Mouse (Mus musculus) kidney, embryonic 14.5 days (tissue): ENCODE data around the gene Hs3st5. TPM values are rescaled to one million over a fixed set of nuclear protein-coding genes. Genes with fewer than 3 reads are reported as not detected.

Experiments
- ATAC-seq: fragments of 200-750 bp; cut with Nextera tagmentation; 2 replicates; pipeline ENCODE4 v1.8.0; 2017; ENCODE audit warnings: moderate number of reproducible peaks, mild to moderate bottlenecking, moderate TSS enrichment, moderate library complexity; ENCODE audit not compliant: low FRiP score, low TSS enrichment
- H3K27ac ChIP-seq: fragments of 300-500 bp; sonication (generic); 2 replicates; pipeline ENCODE4 v1.5.1; 2014; ENCODE audit warnings: low read depth, mild to moderate bottlenecking, low read length, moderate library complexity, mixed read lengths
- H3K27me3 ChIP-seq: fragments of 300-500 bp; sonication (generic); 2 replicates; pipeline ENCODE4 v1.6.1; 2014; ENCODE audit warnings: mild to moderate bottlenecking, low read length; ENCODE audit not compliant: control insufficient read depth, insufficient read depth
- H3K36me3 ChIP-seq: fragments of 300-500 bp; sonication (generic); 2 replicates; pipeline ENCODE4 v1.6.1; 2014; ENCODE audit warnings: low read length, mixed read lengths; ENCODE audit not compliant: control insufficient read depth, insufficient read depth
- H3K4me1 ChIP-seq: fragments of 300-500 bp; sonication (generic); 2 replicates; pipeline ENCODE4 v1.6.1; 2014; ENCODE audit warnings: low read length, mixed read lengths; ENCODE audit not compliant: control insufficient read depth, insufficient read depth
- H3K4me2 ChIP-seq: fragments of 300-500 bp; sonication (generic); replicated peaks from 2 replicates; pipeline ENCODE4 v1.6.1; 2014; ENCODE audit warnings: low read depth, mild to moderate bottlenecking, low read length
- H3K4me3 ChIP-seq: fragments of 300-500 bp; sonication (generic); 2 replicates; pipeline ENCODE4 v1.5.1; 2014; ENCODE audit warnings: mild to moderate bottlenecking, low read length
- H3K9ac ChIP-seq: fragments of 300-500 bp; sonication (generic); 2 replicates; pipeline ENCODE4 v1.6.1; 2014; ENCODE audit warnings: low read depth, mild to moderate bottlenecking, low read length, moderate library complexity
- H3K9me3 ChIP-seq: fragments of 300-500 bp; sonication (generic); 2 replicates; pipeline ENCODE4 v1.6.1; 2016; ENCODE audit warnings: low read length; ENCODE audit not compliant: control insufficient read depth
- WGBS: fragments of 180-500 bp; shearing (Covaris S2); extraction: QIAGEN DNeasy Blood & Tissue Kit; methylation state at CpG from one replicate; pipeline ENCODE4 v1.1.7; 2014; 5-methylcytosine and 5-hydroxymethylcytosine counted together
- polyA plus RNA-seq: library from polyadenylated mRNA; unstranded; fragments of >200 nt; fragmentation: Nextera tagmentation; extraction: Ambion mirVana; gene quantifications from 2 replicates; pipeline ENCODE4 v1.2.1, GENCODE M21; 2014

Hs3st5 gene
- polyA plus RNA-seq, 1 experiment from 2014 or later: 0.08 TPM

DNA sequence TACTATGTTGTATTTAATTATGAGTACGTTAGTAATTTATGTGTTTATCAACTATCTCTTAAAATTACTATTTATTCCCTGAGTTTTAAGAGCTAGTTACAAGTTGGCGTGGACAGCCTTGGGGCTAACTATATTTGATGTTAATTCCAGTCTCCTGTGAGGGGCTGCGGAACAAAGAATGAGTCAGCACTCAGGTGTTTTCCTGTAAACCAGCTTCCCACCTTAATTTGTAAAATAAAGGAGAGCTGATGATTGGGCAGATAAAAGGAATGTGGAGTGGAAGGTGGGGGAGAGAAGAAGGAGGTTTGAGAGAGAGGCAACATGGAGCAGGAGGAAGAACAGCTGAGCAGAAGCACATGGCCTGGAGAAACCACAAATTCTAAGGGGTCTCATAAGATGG lies 343.6 kb downstream of the Hs3st5 start:
- Histone ChIP-seq H3K4me1 (no peaks in the 10 kb centered on the region), H3K36me3 (no peaks in the 10 kb centered on the region), H3K27me3 (no peaks in the 10 kb centered on the region), H3K4me2 (no peak overlapping the region), H3K9me3 (no peaks in the 10 kb centered on the region; the same call in 1 of the 2 replicates), H3K9ac (no peak overlapping the region), H3K4me3 (no peak overlapping the region), H3K27ac (no peak overlapping the region)
- WGBS: 82% methylated on average over 3 of the region's 3 CpGs
- no peak for ATAC-seq

DNA sequence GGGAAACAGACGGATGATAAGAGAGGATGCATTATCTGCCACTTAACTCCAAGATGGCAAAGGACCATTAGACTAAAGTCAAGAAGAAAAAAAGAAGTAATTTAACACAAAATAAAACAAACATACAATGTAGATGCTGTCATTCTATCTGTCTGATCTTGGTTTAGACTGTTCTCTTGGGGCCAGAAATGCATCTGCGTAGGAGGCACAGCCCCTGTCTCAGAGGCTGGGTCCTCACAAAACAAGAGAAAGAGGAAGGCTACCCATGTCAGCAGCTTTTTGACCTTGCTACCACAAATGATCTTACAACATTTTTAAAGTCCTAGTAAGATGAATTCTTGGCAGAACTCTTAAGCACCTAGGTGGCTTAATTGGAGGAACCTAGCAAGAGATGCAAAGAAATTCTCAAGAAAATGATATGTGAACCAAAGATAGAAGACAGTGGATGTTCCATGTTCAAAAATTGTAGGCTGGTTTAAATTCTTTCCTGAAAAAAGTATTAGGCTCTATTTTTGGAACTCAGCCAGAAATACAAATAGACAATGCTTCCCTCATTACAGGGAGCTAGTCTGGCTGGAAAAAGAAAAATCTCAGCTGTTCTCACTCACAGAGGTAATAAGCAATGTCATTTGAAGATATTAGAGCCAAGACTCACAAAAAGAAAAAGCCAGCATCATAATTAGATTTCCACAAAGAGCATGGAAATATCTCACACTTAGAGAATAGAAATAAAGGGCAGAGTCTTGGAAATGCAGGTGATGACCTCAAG lies 355.7 kb downstream of the Hs3st5 start:
- H3K27ac ChIP-seq: no peak overlapping the region
- no peak for ATAC-seq
- WGBS: 52% methylated on average over 2 of the region's 2 CpGs
- H3K36me3 ChIP-seq: no peaks in the 10 kb centered on the region
- H3K4me1 ChIP-seq: no peaks in the 10 kb centered on the region
- H3K9me3 ChIP-seq: no peaks in the 10 kb centered on the region
- H3K27me3 ChIP-seq: no peaks in the 10 kb centered on the region
- no peak overlapping the region for H3K4me3 ChIP-seq
- no peak overlapping the region for H3K9ac ChIP-seq
- H3K4me2 ChIP-seq: no peak overlapping the region
